Mouse (Mus musculus) embryonic facial prominence, embryonic 13.5 days (tissue): ENCODE measurements around the gene Tpcn2. TPM values are rescaled to one million over a fixed set of nuclear protein-coding genes. Genes with fewer than 3 reads are reported as not detected.

Experiments used
- ATAC-seq: fragments of 200-750 bp; cut with Nextera tagmentation; 2 replicates; pipeline ENCODE4 v1.8.0; 2017; ENCODE audit warnings: low read depth; ENCODE audit not compliant: insufficient number of reproducible peaks, insufficient read depth, low FRiP score, low TSS enrichment
- H3K27ac ChIP-seq: fragments of 300-500 bp; sonication (generic); 2 replicates; pipeline ENCODE4 v1.5.1; 2015; ENCODE audit warnings: moderate library complexity, mild to moderate bottlenecking, inconsistent platforms
- H3K27me3 ChIP-seq: fragments of 300-500 bp; sonication (generic); 2 replicates; pipeline ENCODE4 v1.6.1; 2015; ENCODE audit warnings: mild to moderate bottlenecking, inconsistent platforms
- H3K36me3 ChIP-seq: fragments of 300-500 bp; sonication (generic); 2 replicates; pipeline ENCODE4 v1.6.1; 2015; ENCODE audit warnings: mild to moderate bottlenecking, inconsistent platforms
- H3K4me1 ChIP-seq: fragments of 300-500 bp; sonication (generic); 2 replicates; pipeline ENCODE4 v1.6.1; 2015; ENCODE audit warnings: inconsistent platforms
- H3K4me2 ChIP-seq: fragments of 300-500 bp; sonication (generic); 2 replicates; pipeline ENCODE4 v1.6.1; 2015; ENCODE audit warnings: moderate library complexity, mild to moderate bottlenecking, inconsistent platforms
- H3K4me3 ChIP-seq: fragments of 300-500 bp; sonication (generic); 2 replicates; pipeline ENCODE4 v1.5.1; 2015; ENCODE audit warnings: mild to moderate bottlenecking, inconsistent platforms
- H3K9ac ChIP-seq: fragments of 300-500 bp; sonication (generic); 2 replicates; pipeline ENCODE4 v1.6.1; 2015; ENCODE audit warnings: mild to moderate bottlenecking, inconsistent platforms
- H3K9me3 ChIP-seq: fragments of 300-500 bp; sonication (generic); 2 replicates; pipeline ENCODE4 v1.6.1; 2016; ENCODE audit warnings: inconsistent platforms
- WGBS: fragments of 180-500 bp; shearing (Covaris S2); methylation state at CpG from one replicate; pipeline ENCODE4 v1.1.7; 2015; ENCODE audit warnings: mixed read lengths; 5-methylcytosine and 5-hydroxymethylcytosine counted together
- polyA plus RNA-seq: library from polyadenylated mRNA; unstranded; fragments of >200 nt; fragmentation: Nextera tagmentation; extraction: Ambion mirVana; gene quantifications from 2 replicates; pipeline ENCODE4 v1.2.1, GENCODE M21; 2015

The Tpcn2 gene
- polyA plus RNA-seq, 1 experiment from 2014 or later: 14.7 TPM

- no peaks in the 10 kb centered on the region for H3K27me3 ChIP-seq
- no peaks in the 10 kb centered on the region for H3K36me3 ChIP-seq
- H3K9ac ChIP-seq: no peak overlapping the region
- no peak overlapping the region for H3K27ac ChIP-seq
- H3K4me1 ChIP-seq: peaks cover 21% of the 10 kb centered on the region
- ATAC-seq: no peak
- H3K4me3 ChIP-seq: no peak overlapping the region
- H3K9me3 ChIP-seq: no peaks in the 10 kb centered on the region
- H3K4me2 ChIP-seq: peak overlapping the region; percentile 32; the same call in 1 of the 2 replicates
- WGBS: 10% methylated on average over 12 of the region's 12 CpGs
These were observed 110.7 kb downstream of the Tpcn2 start for GRCm38 (mm10) chr7:145173116-145173515.

DNA sequence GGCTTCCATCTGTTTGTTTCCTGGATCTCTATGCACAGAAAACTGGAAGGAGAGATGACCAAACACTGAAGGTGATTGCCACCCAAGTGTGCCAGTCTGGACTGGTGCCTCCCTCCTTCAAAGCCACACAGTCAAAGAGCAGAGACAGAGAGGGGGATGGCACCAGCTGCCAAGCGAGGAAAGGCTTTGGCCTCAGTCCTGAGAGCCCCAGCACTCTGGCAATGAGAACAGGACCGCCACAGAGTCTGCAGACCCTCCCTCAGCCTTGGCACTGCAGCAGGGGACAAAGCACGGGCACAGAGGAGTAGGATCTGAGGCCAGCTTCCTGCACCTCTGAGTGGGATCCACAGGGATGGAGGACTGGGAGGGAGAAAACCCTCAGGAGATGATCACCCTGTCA is 114.1 kb downstream of the Tpcn2 start:
- Histone ChIP-seq H3K4me2 (no peak overlapping the region), H3K9me3 (no peaks in the 10 kb centered on the region), H3K27me3 (no peaks in the 10 kb centered on the region), H3K27ac (no peak overlapping the region), H3K4me1 (peaks cover 16% of the 10 kb centered on the region), H3K9ac (no peak overlapping the region), H3K36me3 (no peaks in the 10 kb centered on the region), H3K4me3 (no peak overlapping the region)
- WGBS: 75% methylated on average over 3 of the region's 3 CpGs
- ATAC-seq: no peak

GRCm38 (mm10) chr7:145159283-145160240 is 124.2 kb downstream of the Tpcn2 start:
- peak; percentile 78; the same call in 1 of the 2 replicates for ATAC-seq

GRCm38 (mm10) chr7:145155666-145156065 is 128.1 kb downstream of the Tpcn2 start:
- H3K9ac ChIP-seq: no peak overlapping the region
- no peaks in the 10 kb centered on the region for H3K36me3 ChIP-seq
- WGBS: 58% methylated on average over 4 of the region's 4 CpGs
- no peak overlapping the region for H3K4me3 ChIP-seq
- H3K27me3 ChIP-seq: no peaks in the 10 kb centered on the region
- peaks cover 20% of the 10 kb centered on the region for H3K4me1 ChIP-seq
- H3K9me3 ChIP-seq: no peaks in the 10 kb centered on the region
- no peak overlapping the region for H3K27ac ChIP-seq
- ATAC-seq: no peak
- no peak overlapping the region for H3K4me2 ChIP-seq

More at GRCm38 (mm10) chr7:145159283-145160240, 124.2 kb downstream of the Tpcn2 start:
- H3K4me2 ChIP-seq: no peak overlapping the region
- H3K9me3 ChIP-seq: no peaks in the 10 kb centered on the region
- no peak overlapping the region for H3K4me3 ChIP-seq
- H3K36me3 ChIP-seq: no peaks in the 10 kb centered on the region
- peaks cover 25% of the 10 kb centered on the region for H3K4me1 ChIP-seq
- peak overlapping the region; percentile 1; the same call in 1 of the 2 replicates for H3K9ac ChIP-seq
- 53% methylated on average over 13 of the region's 13 CpGs for WGBS
- peak overlapping the region; percentile 51; the same call in 1 of the 2 replicates for H3K27ac ChIP-seq
- H3K27me3 ChIP-seq: no peaks in the 10 kb centered on the region; the same call in 1 of the 2 replicates

GRCm38 (mm10) chr7:145154066-145154465 is 129.7 kb downstream of the Tpcn2 start:
- Histone ChIP-seq H3K9ac (no peak overlapping the region), H3K4me2 (no peak overlapping the region), H3K4me3 (no peak overlapping the region), H3K36me3 (no peaks in the 10 kb centered on the region), H3K27me3 (no peaks in the 10 kb centered on the region), H3K9me3 (no peaks in the 10 kb centered on the region), H3K4me1 (peaks cover 6% of the 10 kb centered on the region), H3K27ac (no peak overlapping the region)
- no peak for ATAC-seq
- WGBS: 76% methylated on average over 1 of the region's 1 CpGs

DNA sequence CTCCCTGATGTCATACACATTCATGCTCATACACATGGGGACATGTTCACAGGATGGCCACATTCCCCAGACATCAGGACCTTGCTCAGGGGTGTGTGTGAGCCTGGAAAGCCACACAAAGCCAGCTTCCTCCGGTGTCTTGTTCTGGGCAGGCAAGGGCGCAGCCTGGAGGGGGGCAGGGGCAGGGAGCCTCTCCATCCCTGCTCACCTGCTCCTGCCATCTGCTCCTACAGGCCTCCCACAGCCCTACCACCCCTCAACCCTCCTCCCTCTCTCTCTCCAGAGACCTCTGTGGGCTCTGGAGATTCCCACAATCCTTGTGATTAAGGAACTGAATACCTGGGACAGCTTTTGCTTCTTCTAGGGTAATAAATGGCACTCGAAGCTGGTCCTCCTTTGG is 132.0 kb downstream of the Tpcn2 start:
- no peak for ATAC-seq
- Histone ChIP-seq H3K9ac (no peak overlapping the region), H3K4me2 (no peak overlapping the region), H3K4me1 (peaks cover 5% of the 10 kb centered on the region), H3K27me3 (no peaks in the 10 kb centered on the region), H3K9me3 (no peaks in the 10 kb centered on the region), H3K4me3 (no peak overlapping the region), H3K27ac (no peak overlapping the region), H3K36me3 (no peaks in the 10 kb centered on the region)
- WGBS: 72% methylated on average over 3 of the region's 3 CpGs

DNA sequence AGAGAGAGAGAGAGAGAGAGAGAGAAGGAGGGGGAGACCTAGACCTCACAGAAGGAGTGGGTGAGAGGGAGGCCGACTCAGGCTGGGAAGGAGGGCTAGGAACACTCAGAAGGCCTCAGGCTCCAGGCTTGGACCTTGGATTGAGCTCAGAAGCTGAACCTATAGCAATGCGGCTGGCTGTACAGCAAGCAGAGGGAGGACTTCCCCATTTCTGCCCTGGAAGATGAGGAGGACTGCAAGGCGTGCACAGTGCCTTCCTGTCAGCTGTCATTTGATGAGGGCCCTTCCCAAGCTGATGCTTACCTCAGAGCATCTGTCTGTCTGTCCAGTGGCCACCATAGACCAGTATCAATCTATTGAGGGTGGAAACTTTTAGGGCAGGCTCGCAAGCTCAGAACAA is 134.9 kb downstream of the Tpcn2 start:
- H3K4me1 ChIP-seq: peaks cover 13% of the 10 kb centered on the region
- no peak overlapping the region for H3K9ac ChIP-seq
- no peak overlapping the region for H3K4me3 ChIP-seq
- H3K4me2 ChIP-seq: no peak overlapping the region
- no peak for ATAC-seq
- no peaks in the 10 kb centered on the region for H3K27me3 ChIP-seq
- no peaks in the 10 kb centered on the region for H3K9me3 ChIP-seq
- 85% methylated on average over 4 of the region's 4 CpGs for WGBS
- H3K27ac ChIP-seq: no peak overlapping the region
- no peaks in the 10 kb centered on the region for H3K36me3 ChIP-seq

DNA sequence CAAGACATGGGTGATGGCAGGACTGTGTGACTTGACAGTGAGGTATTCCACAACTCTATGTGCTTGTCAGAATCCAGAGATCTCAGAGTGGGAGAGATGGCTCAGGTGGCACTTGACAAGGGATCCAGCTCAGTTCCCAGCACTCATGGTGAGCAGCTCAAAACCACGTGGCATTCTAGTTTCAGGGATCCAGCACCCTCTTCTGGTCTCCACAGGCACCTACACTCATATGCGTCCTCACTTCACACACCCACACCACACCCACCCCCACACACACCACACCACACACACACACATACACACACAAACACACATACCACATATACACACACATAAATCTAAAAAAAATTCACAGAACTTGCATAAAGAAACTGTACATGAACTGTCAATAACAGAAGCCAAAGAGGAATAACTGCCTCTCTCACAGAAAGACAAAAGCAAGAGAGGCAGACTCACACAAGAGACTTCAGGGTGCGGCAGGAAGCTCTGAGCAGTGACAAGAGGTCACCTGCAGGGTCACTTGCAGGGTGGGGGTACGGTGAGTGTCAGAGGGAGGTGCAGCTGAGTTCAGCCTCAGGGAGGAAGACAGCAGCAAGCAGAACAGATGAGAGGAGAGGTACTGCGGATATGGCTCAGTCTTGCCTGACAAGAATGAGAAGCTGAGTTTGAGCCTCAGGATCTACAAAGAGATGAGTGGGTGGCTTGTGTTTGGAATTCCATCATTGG is 135.7 kb downstream of the Tpcn2 start:
- no peak for ATAC-seq
- Histone ChIP-seq H3K9me3 (no peaks in the 10 kb centered on the region), H3K36me3 (no peaks in the 10 kb centered on the region), H3K9ac (no peak overlapping the region), H3K4me1 (peaks cover 20% of the 10 kb centered on the region), H3K27me3 (no peaks in the 10 kb centered on the region), H3K4me3 (no peak overlapping the region), H3K27ac (no peak overlapping the region), H3K4me2 (no peak overlapping the region)
- WGBS: 79% methylated on average over 5 of the region's 5 CpGs

DNA sequence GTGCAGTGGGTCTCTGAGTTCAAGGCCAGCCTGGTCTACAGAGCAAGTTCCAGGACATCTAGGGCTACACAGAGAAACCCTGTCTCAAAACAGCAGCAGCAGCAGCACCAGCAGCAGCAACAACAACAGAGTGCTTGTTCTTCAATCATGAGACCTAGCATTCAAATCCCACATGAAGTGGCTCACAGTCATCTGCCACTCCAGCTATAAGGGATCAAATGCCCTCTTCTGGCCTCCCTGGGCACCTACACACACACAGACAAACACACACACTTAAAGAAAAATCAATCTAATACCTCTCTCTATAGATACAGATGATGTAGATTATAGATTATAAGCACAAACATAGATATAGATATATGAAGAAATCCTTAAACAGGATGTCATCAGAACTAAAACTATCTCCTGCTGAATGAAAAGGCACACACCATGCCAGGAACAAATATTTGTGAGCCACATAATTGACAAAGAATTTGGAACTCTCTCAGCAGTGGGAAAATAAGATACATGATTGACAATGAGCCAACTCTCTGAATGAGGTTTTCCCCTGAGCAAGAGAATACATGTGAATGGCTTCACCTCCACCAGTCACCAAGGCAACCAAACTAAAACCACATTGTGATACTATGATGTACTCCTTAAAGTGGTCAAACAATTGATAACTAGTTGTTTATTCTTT is 137.4 kb downstream of the Tpcn2 start:
- H3K9me3 ChIP-seq: no peaks in the 10 kb centered on the region
- H3K36me3 ChIP-seq: no peaks in the 10 kb centered on the region
- H3K4me2 ChIP-seq: no peak overlapping the region
- H3K27me3 ChIP-seq: no peaks in the 10 kb centered on the region
- no peak overlapping the region for H3K9ac ChIP-seq
- ATAC-seq: no peak
- H3K27ac ChIP-seq: 0 out of 2 replicates have a peak overlapping the region, but pooled peaks have one; percentile 28
- H3K4me1 ChIP-seq: peaks cover 20% of the 10 kb centered on the region
- H3K4me3 ChIP-seq: no peak overlapping the region

DNA sequence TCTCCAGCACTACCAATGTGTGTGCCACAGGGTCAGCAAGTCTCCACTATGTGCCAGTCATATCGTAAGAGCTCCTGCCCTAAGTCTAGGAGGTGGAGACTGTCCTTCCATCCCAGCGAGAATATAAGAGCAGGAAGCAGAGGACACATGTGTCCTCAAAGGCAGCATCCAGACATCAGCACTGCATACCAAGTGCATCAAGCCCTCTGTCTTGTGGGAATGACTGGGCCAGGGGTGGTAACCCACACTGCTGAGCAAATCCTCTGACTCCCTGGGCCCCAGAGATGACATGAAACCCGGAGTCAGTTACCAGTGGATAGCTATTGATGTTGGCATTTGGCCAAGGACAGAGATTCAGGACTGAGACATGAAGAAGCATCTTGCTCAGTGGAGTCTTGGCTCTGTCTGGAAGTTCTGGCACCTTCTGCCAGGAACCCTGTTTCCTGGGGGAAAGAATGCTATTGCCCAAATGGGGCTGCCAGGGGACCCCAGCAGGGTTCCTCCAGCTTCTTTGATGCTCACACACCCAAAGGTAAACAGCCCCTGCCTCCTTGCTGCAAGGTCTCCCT is 140.2 kb downstream of the Tpcn2 start:
- H3K9me3 ChIP-seq: 0 out of 2 replicates have a peak, but pooled peaks cover 4% of the 10 kb centered on the region
- H3K36me3 ChIP-seq: no peaks in the 10 kb centered on the region
- peaks cover 20% of the 10 kb centered on the region for H3K4me1 ChIP-seq
- WGBS: 60% methylated on average over 3 of the region's 3 CpGs
- H3K27me3 ChIP-seq: no peaks in the 10 kb centered on the region
- H3K4me2 ChIP-seq: no peak overlapping the region
- no peak overlapping the region for H3K4me3 ChIP-seq
- no peak overlapping the region for H3K9ac ChIP-seq
- no peak overlapping the region for H3K27ac ChIP-seq
- ATAC-seq: no peak

DNA sequence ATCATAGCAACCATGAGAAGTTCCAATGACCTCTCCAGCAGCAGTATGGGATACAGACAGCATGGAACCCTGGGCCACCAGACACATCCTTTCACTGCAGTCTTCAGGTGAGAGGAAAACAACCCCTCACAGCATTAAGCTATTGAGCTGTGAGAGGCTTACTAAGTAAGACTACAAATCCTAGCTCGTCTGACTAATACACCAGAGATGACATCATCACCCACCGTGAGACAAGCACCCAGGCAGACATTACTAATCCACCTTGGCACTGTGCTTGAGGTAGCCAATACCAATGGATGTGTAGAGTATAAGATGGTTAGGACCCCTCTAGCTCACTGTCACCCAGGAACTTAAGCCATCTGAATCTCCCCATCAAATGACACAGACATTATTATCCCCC is 143.2 kb downstream of the Tpcn2 start:
- H3K4me3 ChIP-seq: no peak overlapping the region
- H3K4me2 ChIP-seq: no peak overlapping the region
- H3K9me3 ChIP-seq: 0 out of 2 replicates have a peak, but pooled peaks cover 4% of the 10 kb centered on the region
- H3K4me1 ChIP-seq: peaks cover 20% of the 10 kb centered on the region
- H3K27me3 ChIP-seq: no peaks in the 10 kb centered on the region
- no peak overlapping the region for H3K9ac ChIP-seq
- WGBS: 53% methylated on average over 2 of the region's 2 CpGs
- no peak for ATAC-seq
- no peak overlapping the region for H3K27ac ChIP-seq
- H3K36me3 ChIP-seq: no peaks in the 10 kb centered on the region
